Mouse (Mus musculus): Measurements from ENCODE around the gene Nfic. TPM values are rescaled to one million over a fixed set of nuclear protein-coding genes. Genes with fewer than 3 reads are reported as not detected.

The Nfic gene
- total RNA-seq, 2 experiments from 2014 or later, result 8.2 to 23.8 TPM

- no peak for ATAC-seq (replicated peaks; ENCODE audit: low FRiP score, poor library complexity, severe bottlenecking)
These were observed 31.1 kb upstream of the Nfic start for GRCm38 (mm10) chr10:81486496-81486895.

DNA sequence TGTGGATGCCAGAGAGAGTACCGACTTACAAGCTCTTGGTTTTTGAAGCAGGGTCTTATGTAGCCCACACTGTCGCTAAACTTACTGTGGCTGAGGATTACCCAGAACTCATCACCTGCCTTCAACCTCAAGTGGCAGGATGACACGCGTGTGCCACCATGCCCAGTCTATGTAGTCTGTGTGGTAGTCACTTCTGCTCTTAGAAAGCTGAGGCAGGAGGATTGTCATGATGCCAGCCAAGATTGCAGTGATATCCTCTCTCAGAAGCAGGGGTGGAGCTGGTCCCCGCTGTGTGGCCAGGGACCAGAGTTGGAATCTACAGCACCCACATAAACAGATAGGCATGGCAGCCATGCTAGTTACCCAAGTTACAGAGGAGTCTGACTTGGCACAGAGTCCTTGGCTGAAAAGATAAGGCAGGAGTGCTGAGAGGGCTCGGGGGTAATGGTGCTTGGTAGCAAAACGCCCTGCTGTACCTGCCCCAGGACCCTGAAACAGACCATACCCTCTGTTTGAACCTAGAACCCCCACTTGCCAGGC, 30.1 kb upstream of the Nfic start:
- ATAC-seq (replicated peaks; ENCODE audit: low FRiP score, poor library complexity, severe bottlenecking), result no peak

DNA sequence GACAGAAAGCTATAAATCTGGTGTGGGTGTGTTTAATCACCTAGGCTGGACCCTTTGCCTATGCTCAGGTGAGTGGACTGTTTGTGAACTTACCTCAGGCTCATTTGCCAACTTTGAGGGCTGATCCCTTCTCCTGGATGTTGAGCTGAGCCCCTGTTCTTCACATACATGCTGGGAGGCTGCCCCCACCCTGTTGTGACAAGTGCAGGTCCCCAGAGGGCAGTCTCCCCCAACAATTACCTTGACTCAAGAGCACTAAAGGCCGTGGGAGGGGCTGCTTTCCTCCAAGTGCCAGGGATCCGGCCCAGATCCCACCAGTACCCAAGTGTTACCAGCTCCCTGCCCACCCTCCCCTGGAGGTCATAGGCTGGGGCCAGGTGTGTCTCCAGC, 29.6 kb upstream of the Nfic start:
- no peak for ATAC-seq (replicated peaks; ENCODE audit: low FRiP score, poor library complexity, severe bottlenecking)

GRCm38 (mm10) chr10:81484441-81485059, 29.1 kb upstream of the Nfic start:
- ATAC-seq (replicated peaks; ENCODE audit: low FRiP score, poor library complexity, severe bottlenecking), result no peak

- ATAC-seq (replicated peaks; ENCODE audit: low FRiP score, poor library complexity, severe bottlenecking), result peak; percentile 53
These were observed 28.5 kb upstream of the Nfic start for GRCm38 (mm10) chr10:81483983-81484382.

GRCm38 (mm10) chr10:81482533-81482889, 27.1 kb upstream of the Nfic start, which contains the start of gene Celf5:
Gene Celf5, minus strand, starts transcription at chr10:81482709.
- peak; percentile 58 for ATAC-seq (replicated peaks; ENCODE audit: low FRiP score, poor library complexity, severe bottlenecking)

DNA sequence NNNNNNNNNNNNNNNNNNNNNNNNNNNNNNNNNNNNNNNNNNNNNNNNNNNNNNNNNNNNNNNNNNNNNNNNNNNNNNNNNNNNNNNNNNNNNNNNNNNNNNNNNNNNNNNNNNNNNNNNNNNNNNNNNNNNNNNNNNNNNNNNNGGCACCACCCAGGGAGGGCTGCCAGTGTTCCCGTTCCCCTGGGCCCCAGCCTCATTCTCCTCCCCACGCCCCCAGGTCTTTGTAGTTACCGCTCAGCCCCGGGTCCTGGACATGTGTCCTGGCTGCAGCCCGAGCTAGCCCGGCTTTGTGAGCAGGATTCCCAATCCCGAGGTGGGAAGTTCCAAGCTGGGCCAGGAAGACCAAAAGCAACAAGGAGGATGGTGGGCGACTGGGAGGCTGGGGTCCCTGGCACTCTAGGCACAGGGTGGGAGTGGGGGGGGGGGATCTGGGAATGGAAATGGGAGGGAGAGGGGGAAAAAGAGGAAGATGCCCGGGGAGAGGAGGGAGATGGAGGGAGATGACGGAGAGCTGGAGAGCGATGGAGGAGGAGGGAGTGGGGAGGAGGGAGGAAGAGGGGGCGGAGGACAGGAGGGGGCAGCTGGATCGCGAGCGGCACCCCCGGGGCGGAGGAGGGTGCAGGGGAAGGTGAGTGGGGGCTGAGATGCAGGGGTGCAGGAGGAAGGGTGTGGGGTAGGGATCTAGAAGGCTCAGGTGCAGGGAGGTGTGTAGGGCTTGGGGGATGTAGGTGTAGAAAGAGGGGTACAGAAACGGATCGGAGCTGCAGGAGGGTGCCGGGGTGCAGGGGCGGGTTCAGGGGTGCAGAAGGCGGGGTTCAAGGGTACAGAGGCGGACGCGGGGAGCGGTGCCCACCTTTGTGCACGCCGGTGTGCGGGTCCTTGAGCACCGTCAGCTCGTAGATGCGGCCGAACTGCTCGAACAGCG, 26.4 kb upstream of the Nfic start:
- no peak for ATAC-seq (replicated peaks; ENCODE audit: low FRiP score, poor library complexity, severe bottlenecking)

DNA sequence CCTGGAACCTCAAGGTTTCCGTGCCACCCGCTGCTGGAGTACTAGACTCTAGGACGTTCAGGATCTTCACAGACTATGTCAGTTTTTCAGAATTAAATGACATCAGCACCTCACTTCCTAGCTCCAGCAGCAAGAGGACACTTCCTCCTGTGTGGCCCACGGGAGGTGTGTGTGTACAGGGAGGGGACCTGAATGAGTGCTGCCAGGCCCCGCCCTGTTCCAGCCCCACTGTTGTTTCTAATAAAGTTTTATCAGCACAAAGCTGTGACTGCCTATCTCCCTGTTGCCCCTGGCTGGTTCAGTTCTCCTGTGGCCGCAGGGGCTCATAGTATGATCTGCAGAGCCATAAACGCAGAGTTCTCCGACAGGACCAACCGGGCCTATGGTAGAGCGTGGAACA, 19.0 kb upstream of the Nfic start:
- no peak for ATAC-seq (replicated peaks; ENCODE audit: low FRiP score, poor library complexity, severe bottlenecking)

DNA sequence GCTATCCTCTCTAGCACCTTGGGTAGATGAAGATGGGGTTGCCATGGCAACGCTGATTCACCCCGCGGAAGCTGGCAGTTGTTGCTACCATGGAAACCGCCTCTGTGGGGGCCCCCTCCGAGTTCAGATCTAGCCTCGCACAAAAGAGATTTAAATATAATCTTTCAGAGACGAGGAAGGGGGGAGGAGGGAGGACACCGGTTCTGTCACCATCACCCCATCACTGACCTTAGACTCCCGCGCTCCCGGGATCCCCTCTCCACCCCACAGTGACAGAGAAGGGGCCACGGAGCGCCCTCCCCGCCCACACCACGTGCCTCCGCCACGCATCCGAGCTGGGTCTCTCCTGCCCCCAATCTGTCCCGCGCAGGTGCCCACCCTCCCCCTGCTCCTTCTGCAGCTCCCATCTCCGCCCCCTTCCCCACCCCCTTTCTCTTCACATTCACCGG, 17.6 kb upstream of the Nfic start:
- no peak for ATAC-seq (replicated peaks; ENCODE audit: low FRiP score, poor library complexity, severe bottlenecking)

GRCm38 (mm10) chr10:81472403-81473002, 17.1 kb upstream of the Nfic start:
- no peak for ATAC-seq (replicated peaks; ENCODE audit: low FRiP score, poor library complexity, severe bottlenecking)

DNA sequence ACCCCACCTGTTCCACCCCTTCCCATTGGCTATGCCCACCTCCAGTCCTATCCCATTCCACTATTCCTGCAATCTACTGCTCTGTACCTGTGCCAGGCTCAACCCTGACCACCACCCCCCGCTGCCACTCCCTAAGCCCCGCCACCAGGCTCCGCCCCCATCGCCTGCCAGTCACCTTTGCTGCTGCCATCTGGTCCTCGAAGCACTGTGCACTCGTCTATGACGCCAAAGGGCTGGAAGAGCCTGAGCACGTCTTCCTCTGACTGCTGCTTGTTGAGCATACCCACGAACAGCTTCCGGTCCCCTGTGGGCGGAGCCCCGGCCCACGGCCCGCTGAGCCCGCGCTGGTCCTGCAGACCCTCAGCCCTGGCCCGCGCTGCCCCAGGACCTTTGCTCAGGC, 15.0 kb upstream of the Nfic start:
- no peak for ATAC-seq (replicated peaks; ENCODE audit: low FRiP score, poor library complexity, severe bottlenecking)

GRCm38 (mm10) chr10:81469253-81469652, 13.8 kb upstream of the Nfic start:
- no peak for ATAC-seq (replicated peaks; ENCODE audit: low FRiP score, poor library complexity, severe bottlenecking)

DNA sequence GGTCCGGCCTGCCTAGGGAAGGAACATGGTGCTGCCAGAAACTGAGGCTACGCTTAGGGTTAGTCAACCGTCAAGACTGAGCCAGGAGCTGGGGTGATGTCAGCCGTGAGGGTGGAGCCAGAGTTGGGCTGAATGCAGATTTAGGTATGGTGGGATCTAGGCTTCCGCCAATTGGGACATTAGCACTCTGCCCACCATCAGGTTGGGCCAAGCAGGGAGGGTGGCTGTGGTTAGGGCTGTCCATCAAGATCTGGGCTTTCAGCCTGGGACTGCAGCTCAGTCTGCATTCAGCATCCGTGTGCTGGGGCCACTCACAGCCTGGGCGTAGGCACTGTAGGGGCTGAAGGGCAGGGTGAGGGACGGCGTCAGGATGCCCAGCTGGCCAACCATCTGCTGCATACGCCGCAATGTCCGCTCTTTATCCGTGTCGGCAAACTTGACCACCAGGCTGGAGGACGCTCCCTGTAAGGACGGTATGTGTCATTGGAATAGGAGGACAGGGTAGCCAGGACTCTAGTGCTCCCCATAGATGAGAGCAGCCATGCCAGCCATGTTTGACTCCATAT, 12.3 kb upstream of the Nfic start:
- no peak for ATAC-seq (replicated peaks; ENCODE audit: low FRiP score, poor library complexity, severe bottlenecking)

- no peak for ATAC-seq (replicated peaks; ENCODE audit: low FRiP score, poor library complexity, severe bottlenecking)
These were observed 11.4 kb upstream of the Nfic start for GRCm38 (mm10) chr10:81466881-81467280.

GRCm38 (mm10) chr10:81466066-81466465, 10.6 kb upstream of the Nfic start:
- ATAC-seq (replicated peaks; ENCODE audit: low FRiP score, poor library complexity, severe bottlenecking), result no peak

- no peak for ATAC-seq (replicated peaks; ENCODE audit: low FRiP score, poor library complexity, severe bottlenecking)
These were observed 9.8 kb upstream of the Nfic start for GRCm38 (mm10) chr10:81465265-81465645.

- peak; percentile 53 for ATAC-seq (replicated peaks; ENCODE audit: low FRiP score, poor library complexity, severe bottlenecking)
These were observed 9.2 kb upstream of the Nfic start for GRCm38 (mm10) chr10:81464405-81465264.

DNA sequence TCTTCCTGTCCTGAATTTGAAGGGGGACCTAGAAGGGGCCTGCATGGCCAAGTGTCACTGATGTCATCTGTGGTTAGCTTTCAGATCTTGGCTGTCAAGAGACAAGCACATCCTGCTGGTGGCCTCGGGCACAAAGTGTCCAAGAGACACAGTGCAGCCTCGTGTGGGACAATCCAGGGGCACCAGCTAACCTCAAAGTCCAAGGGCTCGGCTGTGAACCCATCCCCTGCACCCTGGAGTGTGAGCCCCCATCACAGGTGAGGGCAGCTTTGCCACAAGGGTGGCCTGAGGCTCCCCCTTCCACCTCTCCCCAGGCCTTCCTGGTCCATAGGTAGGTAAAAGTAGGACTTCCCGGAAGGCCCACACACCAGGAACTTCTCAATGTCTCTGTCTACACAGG, 8.1 kb upstream of the Nfic start:
- ATAC-seq (replicated peaks; ENCODE audit: low FRiP score, poor library complexity, severe bottlenecking), result no peak

GRCm38 (mm10) chr10:81462917-81463316, 7.5 kb upstream of the Nfic start:
- no peak for ATAC-seq (replicated peaks; ENCODE audit: low FRiP score, poor library complexity, severe bottlenecking)
